Mouse (Mus musculus) pancreas, adult 10 weeks (tissue): ENCODE data around the gene Hscb. TPM values are rescaled to one million over a fixed set of nuclear protein-coding genes. Genes with fewer than 3 reads are reported as not detected.

ENCODE experiments used
- polyA plus RNA-seq: library from polyadenylated mRNA; stranded (reverse); fragments of 350-450 nt; fragmentation: Illumina TruSeq; extraction: RNeasy Lipid Tissue Mini Kit (QIAGEN cat#74804); gene quantifications from one replicate; pipeline ENCODE4 v1.2.3, GENCODE M21; 2015; ENCODE audit warnings: low read depth, low replicate concordance; ENCODE audit not compliant: insufficient read depth

The Hscb gene
- polyA plus RNA-seq: 7.1 TPM

GRCm38 (mm10) chr5:110839678-110840365 is at the start of gene Hscb, which contains the start of gene Chek2:
Gene Hscb, minus strand, starts transcription at chr5:110839777.
Gene Chek2, plus strand, starts transcription at chr5:110839979.

GRCm38 (mm10) chr5:110879584-110880374 is 40.2 kb upstream of the Hscb start, which contains the start of gene Ttc28:
Gene Ttc28, plus strand, starts transcription at chr5:110879803.

GRCm38 (mm10) chr5:110809667-110810325 is 29.8 kb downstream of the Hscb start, which contains the start of gene Ulk1:
Gene Ulk1, minus strand, starts transcription at chr5:110810097.

GRCm38 (mm10) chr5:110779998-110780760 is 59.4 kb downstream of the Hscb start, which contains the start of gene Pus1:
Gene Pus1, minus strand, starts transcription at chr5:110780659.

Other genes starting within 250 kb of the Hscb start
- 3.4 TPM for gene Noc4l, start 186.4 kb downstream of the Hscb start, polyA plus RNA-seq
- gene Ddx51, start 186.3 kb downstream of the Hscb start, polyA plus RNA-seq: 4.6 TPM
- gene Ep400, start 69.1 kb downstream of the Hscb start, polyA plus RNA-seq: 8.4 TPM
- 14.6 TPM for gene Pus1, start 59.1 kb downstream of the Hscb start, polyA plus RNA-seq
- gene Ulk1, start 29.7 kb downstream of the Hscb start, polyA plus RNA-seq: 13.0 TPM
- 1.3 TPM for gene Chek2, start 202 bp upstream of the Hscb start, polyA plus RNA-seq
- 4.1 TPM for gene Ttc28, start 40.0 kb upstream of the Hscb start, polyA plus RNA-seq